Mouse (Mus musculus): ENCODE measurements around the gene Ifna13. TPM values are rescaled to one million over a fixed set of nuclear protein-coding genes. Genes with fewer than 3 reads are reported as not detected.

Ifna13 gene
- not detected in 2 replicates for polyA plus RNA-seq (2015; fragmentation: Nextera tagmentation; extraction: Ambion mirVana)

DNA sequence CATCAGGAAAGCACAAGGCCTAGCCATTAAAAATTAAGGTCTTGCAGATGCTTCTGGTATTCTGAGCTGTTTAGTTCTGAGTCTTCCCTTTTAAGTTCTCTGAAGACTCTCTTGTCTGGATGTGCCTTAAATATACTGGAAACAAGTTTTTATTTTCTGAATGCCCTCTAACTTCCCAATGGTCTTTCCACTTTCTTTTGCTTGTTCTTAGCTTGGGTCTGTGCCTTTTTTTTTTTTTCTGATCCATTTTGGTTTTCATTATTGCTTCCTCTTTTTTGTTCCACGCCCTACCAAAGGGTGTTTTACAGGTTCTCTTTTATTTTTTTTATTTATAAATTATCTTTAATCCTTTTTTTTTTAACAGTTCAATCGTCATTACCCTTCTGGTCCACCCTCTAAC, at the start of gene Ifna13:
Ifna13 (minus strand) TSS at position 101 of the 400 bp plus-strand sequence.
- Histone ChIP-seq H3K9me3 (replicated peaks) (no peaks in the 10 kb centered on the region), H3K27ac (replicated peaks) (no peak within 1 kb of the TSS), H3K9ac (no peak within 1 kb of the TSS), H3K4me1 (no peaks in the 10 kb centered on the region), H3K4me3 (replicated peaks) (no peak within 1 kb of the TSS), H3K27me3 (no peaks in the 10 kb centered on the region), H3K36me3 (no peaks in the 10 kb centered on the region), H3K4me2 (replicated peaks) (no peak within 1 kb of the TSS)
- no peak for ATAC-seq (ENCODE audit: insufficient number of reproducible peaks, low FRiP score, low TSS enrichment, low read depth)
- 42% methylated on average over 2 of the region's 2 CpGs for WGBS

DNA sequence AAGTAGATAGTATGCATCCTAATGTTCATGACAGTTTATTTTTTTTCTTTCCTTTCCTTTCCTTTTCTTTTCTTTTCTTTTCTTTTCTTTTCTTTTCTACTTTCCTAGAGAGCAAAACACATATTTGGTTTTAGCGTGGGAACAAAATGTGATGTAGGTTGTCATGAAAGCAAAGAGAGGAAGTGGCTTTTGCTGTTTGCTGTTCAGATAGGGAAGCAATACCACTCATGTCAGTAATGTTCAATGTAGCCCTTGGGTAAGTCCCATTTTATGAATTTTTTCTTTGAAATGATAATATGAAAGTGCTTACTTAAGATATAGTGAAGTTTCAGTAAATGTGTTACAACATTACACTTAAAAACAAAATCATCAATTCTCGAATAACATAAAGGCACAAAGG, 49.1 kb upstream of the Ifna13 start:
- H3K4me2 ChIP-seq (replicated peaks): no peak overlapping the region
- no peak overlapping the region for H3K27ac ChIP-seq (replicated peaks)
- H3K36me3 ChIP-seq: no peaks in the 10 kb centered on the region
- H3K27me3 ChIP-seq: 0 out of 2 replicates have a peak, but pooled peaks cover 4% of the 10 kb centered on the region
- no peaks in the 10 kb centered on the region for H3K9me3 ChIP-seq (replicated peaks)
- no peak overlapping the region for H3K4me3 ChIP-seq (replicated peaks)
- H3K4me1 ChIP-seq: no peaks in the 10 kb centered on the region
- H3K9ac ChIP-seq: no peak overlapping the region
- no peak for ATAC-seq (ENCODE audit: insufficient number of reproducible peaks, low FRiP score, low TSS enrichment, low read depth)
- 82% methylated on average over 2 of the region's 2 CpGs for WGBS

DNA sequence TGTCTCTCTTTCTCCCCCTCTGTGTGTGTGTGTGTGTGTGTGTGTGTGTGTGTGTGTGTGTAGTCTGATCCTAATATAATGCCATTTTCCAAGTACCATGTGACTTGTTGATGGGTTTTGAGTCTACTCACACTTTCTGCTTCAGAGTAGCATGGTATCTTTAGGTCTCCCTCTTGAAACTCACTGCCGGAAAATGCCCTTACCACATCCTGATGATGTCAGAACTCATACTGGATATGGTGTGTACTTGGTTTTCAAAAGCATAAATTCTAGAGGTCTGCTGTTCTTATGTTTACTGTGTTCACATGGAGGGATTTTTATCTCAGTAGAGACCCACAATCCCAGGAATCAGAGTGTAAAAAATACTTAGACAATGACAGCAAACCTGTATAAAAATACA, 48.3 kb upstream of the Ifna13 start:
- Histone ChIP-seq H3K27me3 (0 out of 2 replicates have a peak, but pooled peaks cover 4% of the 10 kb centered on the region), H3K36me3 (no peaks in the 10 kb centered on the region), H3K27ac (replicated peaks) (no peak overlapping the region), H3K4me2 (replicated peaks) (no peak overlapping the region), H3K9me3 (replicated peaks) (no peaks in the 10 kb centered on the region), H3K4me3 (replicated peaks) (no peak overlapping the region), H3K4me1 (no peaks in the 10 kb centered on the region), H3K9ac (no peak overlapping the region)
- ATAC-seq (ENCODE audit: insufficient number of reproducible peaks, low FRiP score, low TSS enrichment, low read depth): no peak
- 74% methylated on average over 1 of the region's 1 CpGs for WGBS

DNA sequence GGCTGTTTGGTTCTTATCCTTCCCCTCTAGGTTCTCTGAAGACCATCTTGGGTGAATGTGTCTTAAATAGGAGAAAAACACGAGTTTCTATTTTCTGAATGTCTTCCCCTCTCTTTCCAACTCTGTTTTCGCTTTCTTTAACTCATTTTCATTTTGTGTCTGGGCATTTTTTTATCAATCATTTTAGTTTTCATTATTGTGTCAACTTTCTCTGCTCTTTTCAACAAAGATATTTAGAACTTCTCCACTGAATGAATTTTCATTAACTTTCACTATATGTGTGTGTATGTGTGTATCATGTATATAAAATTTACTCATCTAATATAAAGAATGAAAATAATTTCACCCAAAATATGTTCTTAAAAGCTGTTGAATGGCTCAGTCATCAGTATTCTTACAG, 47.0 kb upstream of the Ifna13 start, which contains the start of gene Ifnab:
Ifnab (minus strand) TSS at position 101 of the 400 bp plus-strand sequence.
- no peaks in the 10 kb centered on the region for H3K9me3 ChIP-seq (replicated peaks)
- H3K4me1 ChIP-seq: no peaks in the 10 kb centered on the region
- WGBS: 74% methylated on average over 2 of the region's 2 CpGs
- H3K27me3 ChIP-seq: 0 out of 2 replicates have a peak, but pooled peaks cover 2% of the 10 kb centered on the region
- no peak for ATAC-seq (ENCODE audit: insufficient number of reproducible peaks, low FRiP score, low TSS enrichment, low read depth)
- H3K9ac ChIP-seq: no peak within 1 kb of the TSS
- H3K36me3 ChIP-seq: no peaks in the 10 kb centered on the region
- H3K27ac ChIP-seq (replicated peaks): no peak within 1 kb of the TSS
- no peak within 1 kb of the TSS for H3K4me3 ChIP-seq (replicated peaks)
- no peak within 1 kb of the TSS for H3K4me2 ChIP-seq (replicated peaks)

DNA sequence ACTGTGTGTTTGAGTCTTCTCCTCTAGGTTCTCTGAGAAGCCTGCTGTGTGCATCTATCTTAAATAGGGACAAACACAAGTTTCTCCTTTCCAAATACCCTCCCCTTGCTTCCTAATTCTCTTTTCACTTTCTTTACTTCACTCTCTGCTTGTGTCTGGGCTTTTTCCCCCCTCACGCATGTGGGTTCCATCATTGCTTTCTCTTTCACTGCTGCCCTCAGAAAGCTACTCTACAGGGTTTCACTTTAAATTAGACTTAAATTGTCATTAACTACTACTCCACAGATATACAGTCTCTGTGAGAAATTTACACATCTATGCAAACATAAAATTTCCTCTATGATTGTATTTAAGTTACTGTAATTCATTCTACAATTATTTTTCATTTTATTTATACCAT, 39.6 kb upstream of the Ifna13 start, which contains the start of gene Ifna2:
Ifna2 (minus strand) TSS at position 101 of the 400 bp plus-strand sequence.
- H3K27me3 ChIP-seq: no peaks in the 10 kb centered on the region
- no peak within 1 kb of the TSS for H3K27ac ChIP-seq (replicated peaks)
- H3K4me2 ChIP-seq (replicated peaks): no peak within 1 kb of the TSS
- H3K9me3 ChIP-seq (replicated peaks): no peaks in the 10 kb centered on the region
- no peak within 1 kb of the TSS for H3K9ac ChIP-seq
- H3K4me1 ChIP-seq: no peaks in the 10 kb centered on the region
- ATAC-seq (ENCODE audit: insufficient number of reproducible peaks, low FRiP score, low TSS enrichment, low read depth): no peak
- H3K36me3 ChIP-seq: no peaks in the 10 kb centered on the region
- H3K4me3 ChIP-seq (replicated peaks): no peak within 1 kb of the TSS
- WGBS: 90% methylated on average over 1 of the region's 1 CpGs

DNA sequence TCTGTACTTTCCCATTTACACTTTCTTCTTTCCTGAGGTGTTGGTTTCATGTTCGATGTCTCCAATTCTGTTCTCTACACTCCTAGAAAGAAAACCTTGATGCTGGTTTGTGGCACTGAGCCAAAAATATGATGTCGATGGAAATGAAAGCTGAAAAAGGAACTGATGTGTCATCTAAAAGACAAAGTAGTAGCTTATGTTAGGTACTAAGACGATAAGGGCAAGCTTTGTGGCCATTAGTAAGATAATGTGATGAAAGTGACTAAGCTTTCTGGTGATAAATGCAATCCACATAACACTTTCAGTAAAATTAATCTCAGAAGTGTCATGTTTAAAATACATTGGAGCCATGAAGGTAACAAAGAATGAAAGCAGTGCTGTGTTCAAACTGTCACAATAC, 37.1 kb upstream of the Ifna13 start:
- H3K9ac ChIP-seq: no peak overlapping the region
- no peak overlapping the region for H3K4me3 ChIP-seq (replicated peaks)
- H3K36me3 ChIP-seq: no peaks in the 10 kb centered on the region
- WGBS: 59% methylated on average over 3 of the region's 3 CpGs
- no peaks in the 10 kb centered on the region for H3K27me3 ChIP-seq
- no peak overlapping the region for H3K4me2 ChIP-seq (replicated peaks)
- no peak for ATAC-seq (ENCODE audit: insufficient number of reproducible peaks, low FRiP score, low TSS enrichment, low read depth)
- H3K9me3 ChIP-seq (replicated peaks): no peaks in the 10 kb centered on the region
- H3K27ac ChIP-seq (replicated peaks): no peak overlapping the region
- H3K4me1 ChIP-seq: no peaks in the 10 kb centered on the region

DNA sequence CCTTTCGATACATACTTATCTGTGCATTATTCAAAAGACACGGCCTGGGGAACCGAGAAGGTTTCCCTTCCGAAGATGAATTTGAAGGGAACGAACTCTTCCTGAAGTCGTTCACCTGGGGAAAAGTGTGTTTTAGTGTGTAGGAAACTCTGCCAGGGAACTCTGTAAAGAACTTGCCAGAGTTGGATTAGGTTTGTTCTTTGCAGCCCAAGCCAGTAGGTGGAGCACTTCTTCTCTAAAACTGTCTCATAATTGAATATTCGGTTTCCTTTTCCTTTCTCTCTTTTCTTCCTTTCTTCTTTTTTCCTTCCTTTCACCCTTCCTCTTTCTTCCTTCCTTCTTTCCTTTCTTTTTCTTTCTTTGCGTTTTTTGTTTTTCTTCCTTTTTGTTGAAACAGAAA, 36.1 kb upstream of the Ifna13 start:
- 47% methylated on average over 8 of the region's 8 CpGs for WGBS

DNA sequence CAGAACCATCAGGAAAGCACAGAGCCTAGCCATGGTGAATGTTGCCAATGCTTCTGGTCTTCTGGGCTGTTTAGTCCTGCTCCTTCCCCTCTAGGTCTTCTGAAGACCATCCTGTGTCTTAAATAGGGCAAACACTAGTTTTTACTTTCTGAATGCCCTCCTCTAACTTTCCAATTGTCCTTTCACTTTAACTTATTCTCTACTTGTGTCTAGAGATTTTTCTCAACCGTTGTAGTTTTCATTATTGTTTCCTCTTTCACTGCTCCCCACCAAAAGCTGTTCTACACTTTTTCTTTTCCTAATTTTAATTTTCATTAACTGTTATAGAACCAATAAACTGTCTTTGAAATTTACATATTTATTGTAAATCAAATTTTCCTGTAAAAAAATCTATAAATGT, 32.6 kb upstream of the Ifna13 start, which contains the start of gene Ifna16:
Ifna16 (minus strand) TSS at position 101 of the 400 bp plus-strand sequence.
- WGBS: 78% methylated on average over 1 of the region's 1 CpGs
- no peak within 1 kb of the TSS for H3K9ac ChIP-seq

More for the DNA sequence above, 36.1 kb upstream of the Ifna13 start:
- H3K9ac ChIP-seq: no peak overlapping the region
- H3K4me3 ChIP-seq (replicated peaks): no peak overlapping the region
- H3K4me1 ChIP-seq: no peaks in the 10 kb centered on the region
- no peaks in the 10 kb centered on the region for H3K36me3 ChIP-seq
- no peak overlapping the region for H3K27ac ChIP-seq (replicated peaks)
- H3K4me2 ChIP-seq (replicated peaks): no peak overlapping the region
- no peaks in the 10 kb centered on the region for H3K9me3 ChIP-seq (replicated peaks)
- no peaks in the 10 kb centered on the region for H3K27me3 ChIP-seq
- no peak for ATAC-seq (ENCODE audit: insufficient number of reproducible peaks, low FRiP score, low TSS enrichment, low read depth)

DNA sequence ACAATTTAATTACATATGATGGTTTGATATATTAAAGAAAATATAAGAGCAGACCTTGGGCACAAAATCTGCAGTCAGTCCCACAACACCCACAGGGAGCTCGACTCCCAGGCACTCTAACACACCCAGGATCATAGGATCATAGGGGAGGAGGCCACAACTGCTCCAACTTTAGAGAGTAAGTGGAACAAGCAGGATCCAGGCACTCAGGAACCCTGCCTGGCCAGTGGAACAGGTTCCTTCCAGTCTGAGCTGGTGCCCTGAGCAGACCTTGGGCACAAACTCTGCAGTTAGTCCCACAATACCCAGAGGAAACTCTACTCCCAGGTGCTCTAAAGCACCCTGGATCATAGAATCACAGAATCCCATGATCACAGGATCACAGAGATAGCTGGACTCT, 11.2 kb upstream of the Ifna13 start:
- Histone ChIP-seq H3K4me2 (replicated peaks) (no peak overlapping the region), H3K4me1 (no peaks in the 10 kb centered on the region), H3K4me3 (replicated peaks) (no peak overlapping the region), H3K27ac (replicated peaks) (no peak overlapping the region), H3K9ac (no peak overlapping the region), H3K9me3 (replicated peaks) (no peaks in the 10 kb centered on the region), H3K27me3 (no peaks in the 10 kb centered on the region), H3K36me3 (no peaks in the 10 kb centered on the region)
- WGBS: 29% methylated on average over 1 of the region's 1 CpGs
- no peak for ATAC-seq (ENCODE audit: insufficient number of reproducible peaks, low FRiP score, low TSS enrichment, low read depth)

More for the DNA sequence above, 32.6 kb upstream of the Ifna13 start, which contains the start of gene Ifna16:
- no peaks in the 10 kb centered on the region for H3K27me3 ChIP-seq
- H3K4me2 ChIP-seq (replicated peaks): no peak within 1 kb of the TSS
- H3K4me3 ChIP-seq (replicated peaks): no peak within 1 kb of the TSS
- no peaks in the 10 kb centered on the region for H3K4me1 ChIP-seq
- H3K9me3 ChIP-seq (replicated peaks): no peaks in the 10 kb centered on the region
- no peak within 1 kb of the TSS for H3K27ac ChIP-seq (replicated peaks)
- no peaks in the 10 kb centered on the region for H3K36me3 ChIP-seq
- ATAC-seq (ENCODE audit: insufficient number of reproducible peaks, low FRiP score, low TSS enrichment, low read depth): no peak

DNA sequence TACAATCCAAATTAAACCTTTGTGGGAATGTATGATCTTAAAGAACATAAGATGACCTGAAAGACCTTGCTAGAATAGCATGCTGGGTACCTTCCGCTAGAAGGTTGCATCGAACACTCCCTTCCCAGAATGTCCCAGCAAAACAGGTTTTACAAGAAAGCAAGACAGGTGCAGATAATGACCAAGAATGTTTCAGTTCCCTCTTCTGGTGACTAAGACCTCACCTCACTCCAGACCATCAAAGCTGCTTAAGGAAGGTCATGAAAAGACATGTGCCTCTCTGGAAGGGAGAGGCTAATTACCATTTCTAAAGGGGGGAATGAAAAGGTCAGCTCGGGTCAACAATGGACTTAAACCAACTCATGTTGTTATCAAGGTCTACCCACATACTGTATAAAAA, 9.4 kb upstream of the Ifna13 start:
- no peaks in the 10 kb centered on the region for H3K4me1 ChIP-seq
- WGBS: 58% methylated on average over 3 of the region's 3 CpGs
- H3K27me3 ChIP-seq: no peaks in the 10 kb centered on the region
- H3K9ac ChIP-seq: no peak overlapping the region
- no peak overlapping the region for H3K4me3 ChIP-seq (replicated peaks)
- no peaks in the 10 kb centered on the region for H3K9me3 ChIP-seq (replicated peaks)
- no peak overlapping the region for H3K4me2 ChIP-seq (replicated peaks)
- no peaks in the 10 kb centered on the region for H3K36me3 ChIP-seq
- no peak overlapping the region for H3K27ac ChIP-seq (replicated peaks)
- ATAC-seq (ENCODE audit: insufficient number of reproducible peaks, low FRiP score, low TSS enrichment, low read depth): no peak

DNA sequence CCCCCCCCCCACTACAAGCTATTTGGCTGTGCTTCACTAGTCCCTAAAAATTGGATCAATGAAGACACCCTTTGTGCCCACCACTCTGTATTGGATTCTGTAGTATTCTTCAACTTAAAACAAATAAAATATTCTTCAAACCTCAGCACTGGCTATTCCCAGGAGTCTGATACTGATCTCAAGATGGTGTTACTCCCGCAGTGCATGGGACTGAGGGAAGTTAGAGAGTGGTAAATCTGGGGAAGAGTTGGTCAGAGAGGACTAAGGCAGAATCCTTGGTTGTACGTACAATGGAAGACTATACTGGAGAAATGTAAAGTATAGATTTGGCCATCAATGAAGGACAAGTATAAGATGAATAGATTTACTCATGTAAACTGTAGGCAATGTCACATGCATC, 1.7 kb downstream of the Ifna13 start:
- no peak overlapping the region for H3K4me3 ChIP-seq (replicated peaks)
- H3K27me3 ChIP-seq: no peaks in the 10 kb centered on the region
- H3K27ac ChIP-seq (replicated peaks): no peak overlapping the region
- no peaks in the 10 kb centered on the region for H3K36me3 ChIP-seq
- H3K4me1 ChIP-seq: no peaks in the 10 kb centered on the region
- no peaks in the 10 kb centered on the region for H3K9me3 ChIP-seq (replicated peaks)
- H3K9ac ChIP-seq: no peak overlapping the region
- no peak for ATAC-seq (ENCODE audit: insufficient number of reproducible peaks, low FRiP score, low TSS enrichment, low read depth)
- H3K4me2 ChIP-seq (replicated peaks): no peak overlapping the region
- 26% methylated on average over 2 of the region's 2 CpGs for WGBS
